Mouse (Mus musculus) yolk sac, embryonic 10.5 days (tissue): ENCODE measurements around the gene Pigk.

Source experiments
- DNase-seq: peaks from one replicate; pipeline ENCODE4 v3.0.0-alpha.2; 2017; ENCODE audit warnings: low spot score

Gene Pigk

GRCm38 (mm10) chr3:152843925-152844324 is 130.0 kb downstream of the Pigk start:
- no peak for DNase-seq

GRCm38 (mm10) chr3:152855006-152855614 is 141.2 kb downstream of the Pigk start:
- DNase-seq: no peak

- no peak for DNase-seq
Measured at GRCm38 (mm10) chr3:152856095-152856494, 142.2 kb downstream of the Pigk start.

- DNase-seq: no peak
Measured at GRCm38 (mm10) chr3:152861450-152861849, 147.6 kb downstream of the Pigk start.

GRCm38 (mm10) chr3:152861978-152862377 is 148.1 kb downstream of the Pigk start:
- DNase-seq: no peak

- DNase-seq: no peak
Measured at GRCm38 (mm10) chr3:152866035-152866965, 152.4 kb downstream of the Pigk start.

GRCm38 (mm10) chr3:152867654-152868525 is 154.0 kb downstream of the Pigk start:
- no peak for DNase-seq

GRCm38 (mm10) chr3:152872054-152872453 is 158.2 kb downstream of the Pigk start:
- no peak for DNase-seq

GRCm38 (mm10) chr3:152872596-152872995 is 158.7 kb downstream of the Pigk start:
- DNase-seq: no peak

GRCm38 (mm10) chr3:152874431-152875355 is 160.8 kb downstream of the Pigk start:
- DNase-seq: no peak

GRCm38 (mm10) chr3:152875723-152876290 is 161.9 kb downstream of the Pigk start:
- no peak for DNase-seq

GRCm38 (mm10) chr3:152880121-152880835 is 166.4 kb downstream of the Pigk start:
- DNase-seq: no peak

- DNase-seq: no peak
Measured at GRCm38 (mm10) chr3:152881706-152882105, 167.8 kb downstream of the Pigk start.

GRCm38 (mm10) chr3:152883556-152883955 is 169.7 kb downstream of the Pigk start:
- DNase-seq: no peak

GRCm38 (mm10) chr3:152886749-152887148 is 172.8 kb downstream of the Pigk start:
- no peak for DNase-seq

GRCm38 (mm10) chr3:152888116-152888515 is 174.2 kb downstream of the Pigk start:
- DNase-seq: no peak

- DNase-seq: no peak
Measured at GRCm38 (mm10) chr3:152894935-152895334, 181.0 kb downstream of the Pigk start.

- DNase-seq: no peak
Measured at GRCm38 (mm10) chr3:152896111-152896510, 182.2 kb downstream of the Pigk start.

GRCm38 (mm10) chr3:152897196-152897595 is 183.3 kb downstream of the Pigk start:
- no peak for DNase-seq

- DNase-seq: no peak
Measured at GRCm38 (mm10) chr3:152898906-152899305, 185.0 kb downstream of the Pigk start.
